Mouse (Mus musculus) erythroblast, adult 5-6 weeks (primary cell): ENCODE results near the gene Rap1gap. TPM values are rescaled to one million over a fixed set of nuclear protein-coding genes. Genes with fewer than 3 reads are reported as not detected.

Experiments
- ATAC-seq: replicated peaks from 2 replicates; pipeline ENCODE4 v1.8.0; 2016; ENCODE audit warnings: moderate number of reproducible peaks, mild to moderate bottlenecking, moderate TSS enrichment, inconsistent platforms; ENCODE audit not compliant: poor library complexity, low FRiP score, severe bottlenecking
- total RNA-seq, 2 experiments: library from RNA; stranded (forward) in 1 of 2; stranded (reverse) in 1 of 2; fragments of 150-400 nt in 1 of 2; fragments of 200-764, 138-1000 nt in 1 of 2; gene quantifications; 2 replicates each; pipeline versions ENCODE4 v1.2.3 to v1.2.4; 2015 to 2017; ENCODE audit warnings: low replicate concordance in 2 of 2

Rap1gap gene
- total RNA-seq, 2 experiments from 2014 or later = not detected

DNA sequence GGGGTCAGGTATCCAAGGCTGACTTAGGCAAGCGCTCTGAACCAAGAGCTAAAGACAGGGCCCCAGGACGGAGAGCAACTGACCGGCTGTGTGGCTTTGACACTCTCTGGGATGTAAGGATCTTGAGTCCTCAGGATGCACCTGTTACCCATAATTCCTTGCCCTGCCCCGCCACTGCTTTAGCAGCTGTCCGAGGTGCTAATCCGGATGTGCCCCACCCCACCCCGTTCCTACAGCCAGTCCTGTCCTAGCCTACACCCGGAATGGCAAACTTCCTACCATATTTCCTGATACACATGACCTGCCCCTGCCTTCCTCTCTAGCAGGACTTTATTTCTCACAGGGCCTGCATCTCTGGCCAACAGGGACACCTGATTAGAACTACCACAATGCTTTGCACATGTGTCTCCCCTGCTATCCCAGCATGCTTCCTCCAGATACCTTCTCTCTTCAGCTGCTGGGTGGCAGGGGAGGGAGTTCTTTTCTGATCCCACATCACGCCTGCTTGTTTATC, 20.4 kb downstream of the Rap1gap start:
- no peak for ATAC-seq

DNA sequence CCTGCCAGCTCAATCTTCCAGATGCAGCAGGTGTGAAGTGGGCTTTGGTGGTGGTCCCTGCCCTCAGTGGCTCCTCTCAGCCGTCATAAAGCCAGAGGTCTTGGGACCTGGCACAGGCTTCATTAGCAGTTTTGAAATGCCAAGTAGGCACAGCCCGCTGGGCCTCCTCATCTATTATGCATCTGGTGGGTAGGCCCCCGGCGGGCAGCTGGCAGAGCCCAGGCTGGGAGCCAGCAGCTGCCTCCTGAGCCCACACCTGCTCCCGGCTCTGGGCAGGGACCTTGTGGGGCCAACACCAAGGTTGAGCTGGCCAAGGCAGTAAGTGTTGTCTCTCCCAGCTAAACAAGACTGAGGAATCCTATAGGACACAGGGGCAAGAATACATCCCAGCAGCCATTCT, 21.8 kb downstream of the Rap1gap start:
- ATAC-seq = no peak

DNA sequence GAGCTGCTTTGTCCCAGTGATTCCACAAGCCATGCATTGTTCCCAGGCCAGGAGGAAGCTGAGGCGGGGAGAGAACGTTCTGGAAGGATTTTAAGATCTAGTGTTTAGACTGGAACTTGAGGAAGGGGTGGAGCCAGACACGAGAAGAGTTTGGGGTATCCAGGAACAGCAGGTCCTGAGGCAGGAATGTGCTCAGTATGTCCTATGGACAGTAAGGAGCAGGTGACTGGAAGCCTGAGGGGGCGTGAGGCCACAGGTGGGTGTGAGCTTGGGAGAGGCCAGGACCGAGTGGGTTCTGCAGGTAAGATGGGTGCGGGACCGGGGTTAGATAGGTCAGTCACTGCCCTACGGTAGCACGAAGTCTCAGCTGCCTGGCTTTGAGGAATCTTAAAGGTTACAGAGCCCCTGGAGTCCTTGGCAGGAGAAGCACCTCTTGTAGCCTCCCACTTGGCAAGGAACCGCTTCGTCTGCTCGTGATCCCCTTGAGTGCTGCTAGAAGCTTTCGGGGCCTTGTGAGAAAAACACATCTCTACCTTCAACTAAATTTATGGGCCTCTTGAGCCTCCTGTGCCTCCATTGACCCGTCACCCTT, 22.8 kb downstream of the Rap1gap start:
- no peak for ATAC-seq

DNA sequence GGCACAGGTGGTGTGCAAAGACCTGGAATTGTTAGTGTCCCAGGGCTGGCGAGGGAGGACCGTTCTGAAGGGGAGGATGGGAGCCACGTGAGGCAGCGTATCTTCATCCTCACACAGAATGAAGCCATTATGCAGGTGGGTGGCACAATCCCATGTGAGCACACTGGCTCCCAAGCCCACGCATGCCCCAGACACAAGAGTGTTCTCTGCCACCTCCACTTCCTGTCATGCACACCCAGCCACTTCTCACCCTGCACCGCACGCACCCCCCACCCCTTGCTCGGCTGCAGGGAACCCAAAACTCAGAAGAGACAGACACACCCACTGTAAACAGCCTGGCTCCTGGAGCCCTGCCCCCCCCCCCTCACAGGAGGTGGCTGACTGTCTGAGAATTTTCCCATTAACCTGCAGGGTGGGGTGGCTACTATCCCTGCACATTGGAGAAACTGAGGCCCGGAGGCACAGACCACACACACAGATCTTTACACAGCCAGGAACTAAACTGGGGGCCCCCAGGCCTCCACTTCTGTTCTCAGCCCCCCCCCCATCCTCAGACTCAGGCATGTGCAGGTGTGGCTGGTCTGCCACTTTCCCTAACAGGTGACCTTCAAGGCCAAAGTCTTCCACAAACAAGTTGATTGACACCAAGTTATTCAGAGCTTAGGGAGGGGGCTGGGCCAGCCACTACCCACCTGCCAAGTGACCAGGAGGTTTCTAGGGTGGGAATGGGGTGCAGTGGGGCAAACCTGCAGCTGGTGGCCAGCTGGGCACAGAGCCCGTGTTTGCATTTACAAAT, 27.8 kb downstream of the Rap1gap start:
- ATAC-seq = no peak

DNA sequence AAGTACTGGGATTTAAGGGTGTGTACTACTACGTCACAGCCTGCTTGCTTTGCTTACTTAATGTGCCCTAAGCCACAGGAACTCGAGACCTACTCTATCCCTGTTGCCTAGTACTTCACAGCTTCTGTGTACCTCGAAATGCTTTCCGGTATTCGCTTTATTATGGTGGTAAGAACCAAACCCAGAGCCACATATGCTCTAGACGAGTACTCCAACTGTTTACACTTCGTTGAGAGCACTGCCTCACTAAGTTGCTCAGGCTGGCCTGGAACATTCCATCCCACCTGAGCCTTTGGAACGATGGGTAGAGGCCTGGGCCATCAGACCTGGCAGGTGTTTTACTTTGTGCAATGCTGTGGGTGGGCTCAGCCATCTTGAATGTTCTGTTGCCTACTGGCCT, 30.8 kb downstream of the Rap1gap start:
- no peak for ATAC-seq

DNA sequence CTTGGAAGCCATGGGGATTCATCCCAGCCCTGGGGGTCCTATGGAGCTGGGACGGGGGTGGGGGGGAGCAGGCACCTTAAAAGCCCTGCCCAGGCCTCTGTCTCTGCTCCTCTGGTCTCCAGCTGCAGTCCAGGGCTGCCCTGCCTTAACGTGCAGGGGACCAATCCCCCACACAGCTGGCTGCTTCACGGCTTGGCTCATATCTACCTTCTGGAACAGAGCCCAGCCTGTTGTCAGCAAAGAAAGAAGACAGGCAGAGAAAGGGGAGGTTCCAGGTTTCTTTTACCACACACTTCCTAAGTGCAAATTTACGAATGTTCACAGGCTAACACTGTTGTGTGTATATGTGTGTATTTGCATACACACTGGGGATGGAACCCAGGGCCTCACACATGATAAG, 31.4 kb downstream of the Rap1gap start:
- no peak for ATAC-seq

DNA sequence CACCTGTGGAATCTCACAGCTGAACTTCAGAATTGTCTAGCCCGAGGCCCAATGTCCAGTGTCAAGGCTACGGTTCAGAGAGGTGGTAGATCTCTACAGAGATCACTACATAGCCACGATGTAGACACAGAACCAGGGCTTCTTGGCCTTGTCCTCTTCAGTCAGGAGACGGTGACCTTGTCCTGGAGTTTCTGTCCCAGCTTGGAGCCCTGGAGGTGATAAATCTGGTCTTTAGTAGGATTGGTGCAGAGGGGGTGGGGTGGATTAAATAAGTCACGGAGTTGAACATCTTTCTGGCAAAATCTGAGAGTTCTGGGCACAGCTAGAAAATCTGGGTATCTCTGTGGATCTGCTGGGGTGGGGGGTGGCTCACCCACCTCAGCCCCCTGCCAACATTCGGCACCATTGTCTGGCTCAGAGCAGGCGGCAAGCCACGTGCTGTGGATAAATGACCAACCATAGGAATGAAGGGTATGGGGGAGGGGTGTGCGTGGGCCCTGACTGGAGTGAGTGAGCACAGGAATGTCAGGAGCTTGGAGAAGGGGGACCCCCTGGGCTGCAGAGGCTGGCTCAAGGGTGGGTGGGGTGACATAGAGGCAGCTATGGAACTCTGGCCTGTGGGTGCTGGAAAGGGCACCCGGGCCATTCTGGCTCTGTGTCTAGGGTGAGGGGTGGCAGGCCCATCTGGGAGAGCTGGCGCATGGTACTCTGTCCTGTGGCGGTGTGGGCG, 32.8 kb downstream of the Rap1gap start:
- ATAC-seq = no peak; the same call in 1 of the 2 replicates

DNA sequence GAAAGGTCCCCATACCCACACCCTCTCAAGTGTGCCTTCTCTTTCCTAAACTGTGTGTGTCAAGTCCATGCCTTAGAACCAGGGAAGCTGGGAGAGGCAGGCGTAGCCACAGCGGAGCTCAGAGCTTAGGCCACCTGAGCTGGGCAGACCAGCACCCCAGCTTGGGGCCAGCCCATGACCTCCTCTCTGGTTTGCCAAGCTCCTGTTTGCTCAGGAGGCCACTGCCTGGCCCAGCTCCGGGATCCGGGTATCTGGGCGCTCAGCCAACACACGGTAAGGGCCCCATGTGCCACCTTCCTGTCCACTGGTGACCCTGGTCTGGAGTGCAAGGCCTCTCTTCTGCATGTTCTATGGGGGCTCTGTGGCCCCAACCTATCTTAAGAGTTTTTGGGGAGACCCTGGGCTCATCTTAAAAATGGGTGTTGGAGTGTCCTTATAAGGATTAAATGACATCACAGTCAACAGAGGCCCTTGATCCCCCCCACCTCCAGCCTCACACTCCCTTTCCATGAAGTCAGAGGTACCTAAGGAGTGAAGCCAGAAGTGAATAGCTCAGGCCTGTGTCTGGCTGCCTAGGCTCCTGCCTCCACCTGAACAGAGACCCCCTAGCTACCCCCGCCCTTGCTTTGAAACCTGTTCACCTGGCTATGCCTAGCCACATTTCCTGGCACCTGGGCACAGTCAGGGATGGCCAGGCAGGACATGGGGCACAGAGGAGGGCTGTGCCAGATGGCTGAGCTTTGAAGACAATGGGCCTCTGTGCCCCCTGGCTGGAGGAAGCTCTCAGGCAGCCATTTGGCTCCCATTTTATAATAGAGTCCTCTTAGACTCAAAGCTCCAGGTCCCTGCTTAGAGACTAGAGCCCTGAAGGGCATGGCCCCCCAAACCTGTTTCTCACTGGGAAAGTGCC, 33.8 kb downstream of the Rap1gap start:
- no peak for ATAC-seq

DNA sequence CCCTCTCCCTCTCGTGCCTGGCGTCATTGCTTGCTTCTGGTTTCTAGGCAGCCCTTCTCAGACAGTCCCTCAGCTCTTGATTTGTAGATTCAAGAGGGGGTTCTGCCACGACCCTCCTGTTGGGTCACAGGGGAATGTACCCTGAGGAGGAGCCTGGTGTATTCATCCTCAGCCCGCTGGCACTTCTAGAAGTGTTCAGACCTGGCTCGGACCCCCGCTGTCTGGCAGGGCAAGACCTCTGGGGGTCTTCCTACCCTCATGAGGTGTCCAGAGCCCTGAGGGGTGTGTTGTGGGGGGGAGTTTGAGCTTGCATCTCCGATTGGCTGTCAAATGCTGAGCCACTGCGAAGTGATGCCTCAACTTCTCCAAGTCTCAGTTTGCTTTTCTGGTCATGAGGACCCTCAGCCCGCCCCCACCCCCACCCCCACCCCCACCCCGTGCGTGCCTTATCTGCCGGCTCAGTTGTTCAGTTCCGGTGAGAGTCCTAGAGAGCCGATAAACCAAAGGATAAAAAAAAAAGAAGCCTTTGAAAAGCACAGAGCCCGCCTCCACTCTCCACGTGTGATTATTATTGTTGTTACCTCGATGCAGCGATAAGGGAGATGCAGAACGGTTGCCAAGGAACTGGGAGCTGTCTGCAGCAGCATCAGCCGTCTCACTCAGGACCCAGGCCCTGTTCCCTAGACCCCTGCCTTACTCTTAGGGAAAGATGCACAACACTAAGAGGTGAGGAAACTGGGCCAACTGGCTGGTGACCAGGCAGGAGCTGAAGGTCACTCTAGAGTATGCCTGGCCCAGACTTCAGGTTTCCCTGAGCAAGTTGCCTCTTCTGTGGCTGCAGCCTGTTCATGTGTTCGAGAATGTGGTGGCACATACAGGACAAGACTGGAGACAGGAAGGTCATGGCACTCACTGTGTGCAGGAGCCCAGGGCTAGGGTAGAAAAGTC, 35.0 kb downstream of the Rap1gap start:
- no peak for ATAC-seq

DNA sequence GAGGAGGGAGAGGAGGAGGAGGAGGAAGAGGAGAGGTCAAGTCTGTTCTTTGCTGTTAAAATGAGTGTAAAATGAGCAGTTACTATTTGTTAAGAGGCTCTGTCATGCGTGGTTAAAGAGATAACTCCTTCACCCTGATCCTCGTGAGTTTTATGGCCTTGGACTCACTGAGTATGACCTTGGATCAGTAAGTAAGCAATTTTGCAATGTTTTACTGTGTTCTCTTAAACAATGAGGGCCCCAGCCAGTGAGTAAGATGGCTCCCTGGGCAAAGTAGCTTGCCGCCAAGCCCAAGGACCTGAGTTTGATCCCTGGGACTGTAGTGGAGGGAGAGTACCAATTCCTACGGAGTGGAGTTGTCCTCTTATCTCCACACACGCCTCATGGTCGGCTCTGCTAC, 36.4 kb downstream of the Rap1gap start:
- no peak for ATAC-seq

DNA sequence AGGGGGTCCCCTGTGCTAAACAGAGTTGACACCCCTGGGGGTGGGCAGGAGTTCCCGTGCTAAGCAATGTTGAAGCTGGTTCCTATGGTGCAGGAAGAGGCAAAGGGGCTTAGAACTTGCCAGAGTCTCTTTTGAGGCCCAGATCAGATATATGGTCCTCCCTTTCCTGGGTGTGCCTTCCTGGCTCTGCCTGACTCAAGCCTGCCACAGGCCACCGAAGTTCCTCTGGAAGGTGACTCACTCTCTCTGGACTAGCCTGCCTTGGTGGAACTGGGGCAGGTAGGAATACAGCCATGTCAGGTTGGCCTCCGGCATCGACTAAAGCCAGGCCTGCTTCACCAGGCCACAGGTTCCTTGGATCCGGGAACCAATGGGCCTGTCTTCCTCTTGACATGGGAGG, 38.6 kb downstream of the Rap1gap start:
- no peak for ATAC-seq

DNA sequence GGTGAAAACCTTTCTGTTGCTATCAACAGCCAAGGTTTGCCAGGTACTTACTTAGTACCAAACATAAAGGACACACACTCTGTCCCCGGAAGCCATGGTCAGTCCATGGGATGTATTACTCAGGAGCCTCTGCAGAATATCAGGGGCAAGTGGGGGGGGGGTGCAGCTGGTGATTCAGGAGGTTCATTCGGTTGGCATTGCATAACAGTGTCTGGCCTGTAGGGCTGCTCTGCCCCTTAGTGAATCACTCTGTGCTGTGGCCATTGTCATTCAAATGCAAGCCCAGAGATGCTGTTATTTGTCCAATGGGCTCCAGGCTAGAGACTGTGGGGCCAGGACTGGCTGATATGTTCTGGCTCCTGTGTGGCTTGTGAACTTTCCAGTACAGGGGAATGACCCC, 40.0 kb downstream of the Rap1gap start:
- ATAC-seq = no peak

DNA sequence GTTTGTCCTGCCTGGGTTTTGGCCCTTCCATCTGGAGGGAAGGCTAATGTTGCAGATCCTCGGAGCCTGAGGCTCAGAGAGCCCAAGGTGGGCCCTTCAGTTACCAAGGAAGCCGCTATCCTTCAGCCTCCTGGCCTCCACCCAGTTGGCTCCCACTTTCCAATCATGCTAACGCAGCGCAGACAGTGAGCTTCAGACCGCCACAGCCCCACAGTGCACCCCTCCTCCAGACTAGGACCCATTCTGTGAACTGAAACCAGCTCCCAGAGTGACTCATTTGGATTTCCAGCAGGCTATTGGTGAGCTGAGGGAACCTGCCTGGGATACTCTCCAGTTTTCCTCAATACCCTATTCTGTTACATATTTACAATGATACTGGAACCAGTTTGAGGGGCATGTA, 40.9 kb downstream of the Rap1gap start:
- no peak for ATAC-seq

DNA sequence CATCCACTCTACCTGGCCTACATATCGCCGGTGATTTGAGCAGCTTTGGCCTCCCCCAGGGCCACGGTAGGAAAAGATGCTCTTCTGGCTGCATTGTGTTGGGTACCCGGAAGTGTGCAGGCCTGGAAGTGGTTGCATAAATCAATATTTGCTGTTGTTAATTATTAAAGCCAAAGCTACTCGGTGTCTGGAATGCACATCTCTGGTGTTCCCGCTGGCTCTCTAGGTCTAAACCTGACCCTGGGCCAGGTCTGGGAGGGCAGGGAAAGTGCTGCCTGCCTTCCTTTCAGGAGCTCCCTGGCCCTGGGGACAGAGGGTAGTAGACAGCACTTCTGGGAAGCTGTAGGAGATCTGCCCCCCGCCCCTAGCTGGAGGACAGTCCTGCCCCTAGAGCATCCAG, 42.0 kb downstream of the Rap1gap start:
- ATAC-seq = no peak

DNA sequence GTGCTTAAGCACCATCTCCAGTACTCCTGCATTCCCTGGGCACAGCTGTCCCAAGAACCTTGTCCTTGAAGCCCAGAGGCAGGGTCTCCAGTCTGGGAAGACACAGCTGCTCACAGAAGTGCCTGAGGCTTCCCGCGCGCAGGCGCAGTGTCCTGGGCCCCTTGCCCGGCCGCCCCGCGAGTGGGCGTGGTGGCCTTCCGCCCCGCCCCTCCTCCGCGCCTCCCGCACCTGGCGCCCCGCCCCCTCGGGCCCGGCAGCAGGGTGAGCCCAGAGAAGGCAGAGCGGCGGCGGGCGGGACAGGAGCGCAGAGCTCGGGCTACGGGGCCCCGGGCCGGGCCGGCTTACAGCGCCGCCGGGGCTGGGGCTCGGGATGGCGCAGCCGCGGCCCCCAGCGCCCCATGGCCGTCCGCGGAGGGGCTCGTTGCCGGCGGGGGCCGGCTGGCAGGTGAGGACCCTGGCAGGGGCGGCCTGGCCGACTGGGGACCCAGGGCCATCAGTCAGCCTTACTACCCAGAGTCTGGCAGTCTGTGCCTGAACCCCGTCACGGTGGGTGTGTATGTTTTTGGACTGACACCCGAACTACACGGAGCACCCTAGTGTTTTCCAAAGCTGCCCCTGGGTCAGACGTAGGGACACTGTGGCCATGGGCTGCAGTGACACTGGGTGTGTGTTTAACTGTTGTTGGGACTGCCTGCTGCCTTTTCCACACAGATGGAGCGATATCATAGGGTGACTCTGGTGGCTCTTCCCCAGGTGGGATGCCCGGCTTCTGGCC, 42.9 kb downstream of the Rap1gap start:
- ATAC-seq = no peak

DNA sequence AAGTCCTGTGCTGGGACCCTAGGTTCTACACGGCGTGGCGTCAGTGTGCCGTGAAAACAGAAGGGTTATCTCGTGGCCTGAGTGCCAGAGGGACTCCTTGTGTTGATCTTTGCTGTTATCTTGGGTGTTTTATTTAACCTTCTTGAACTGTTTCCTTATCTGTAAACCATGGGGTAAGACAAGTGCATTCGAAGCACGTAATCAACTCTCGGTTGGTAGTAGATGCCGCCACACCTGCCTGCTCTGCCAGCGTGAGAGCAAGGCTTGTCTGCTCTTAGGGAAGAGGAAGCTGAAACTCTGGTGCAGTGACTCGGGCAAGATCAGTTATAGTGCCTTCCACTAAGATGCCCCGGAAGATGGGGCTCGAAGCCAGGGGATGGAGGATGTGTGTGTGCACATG, 48.4 kb downstream of the Rap1gap start:
- no peak for ATAC-seq

DNA sequence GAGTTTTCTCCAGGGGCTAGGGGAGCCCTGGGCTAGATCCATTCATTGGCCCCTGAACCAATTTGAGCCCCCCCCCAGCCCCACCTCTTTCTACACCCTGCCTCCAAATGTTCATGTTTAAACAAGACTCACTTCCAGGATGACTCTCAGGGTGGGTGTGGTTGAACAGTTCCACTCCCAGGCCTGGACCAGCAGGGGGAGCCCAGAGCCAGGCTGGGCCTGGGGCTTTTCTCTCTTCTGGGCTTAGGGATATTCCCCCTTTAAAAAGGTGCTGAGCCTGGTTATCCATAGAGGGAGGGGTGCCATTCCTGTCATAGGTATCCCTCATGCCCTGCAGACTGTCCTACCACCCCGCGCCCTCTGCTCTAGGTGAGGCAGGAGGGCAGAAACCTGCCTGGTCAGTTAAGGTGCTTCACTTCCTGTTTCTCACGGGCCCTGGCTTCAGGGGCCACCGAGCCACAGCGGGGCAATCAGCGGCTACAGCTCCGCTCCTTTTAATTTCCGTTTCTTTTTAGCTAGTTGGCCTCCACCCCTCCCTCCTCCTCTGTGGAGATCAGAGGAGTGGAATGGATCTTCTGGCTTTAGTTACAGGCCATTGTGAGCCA, 49.6 kb downstream of the Rap1gap start:
- ATAC-seq = no peak

DNA sequence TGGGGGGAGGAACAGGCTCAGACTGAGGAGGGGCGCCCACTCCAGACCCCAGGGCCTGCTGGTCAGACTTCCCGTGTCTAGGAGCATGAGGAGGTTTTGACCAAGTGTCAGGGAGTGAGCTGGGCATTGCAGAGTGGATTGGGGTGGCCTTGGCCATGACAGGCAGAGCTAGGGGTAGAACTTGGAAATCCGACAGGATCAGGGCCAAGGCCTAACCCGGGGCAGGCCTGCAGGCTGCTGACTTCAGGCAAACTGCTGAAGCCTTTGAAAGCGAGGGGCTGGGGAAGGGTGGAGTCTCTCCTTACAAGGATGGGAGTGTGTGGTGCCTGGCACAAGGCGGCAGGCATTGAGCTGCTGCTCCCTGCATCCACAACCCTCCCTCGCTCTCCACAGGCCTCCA, 52.5 kb downstream of the Rap1gap start:
- no peak for ATAC-seq
